Mouse (Mus musculus) small intestine, adult 2 months (tissue): Measurements from ENCODE around the gene Carmil3. TPM values are rescaled to one million over a fixed set of nuclear protein-coding genes. Genes with fewer than 3 reads are reported as not detected.

Source experiments
- H3K27ac ChIP-seq: fragments of 200-500 bp; 2 replicates; pipeline ENCODE4 v1.5.1; 2012; ENCODE audit warnings: low read depth, low read length, control low read depth, inconsistent platforms; ENCODE audit not compliant: insufficient read depth
- H3K27me3 ChIP-seq: fragments of 200-500 bp; 2 replicates; pipeline ENCODE4 v1.6.1; 2012; ENCODE audit warnings: mild to moderate bottlenecking, moderate library complexity, low read length, inconsistent platforms; ENCODE audit not compliant: control insufficient read depth, insufficient read depth
- H3K36me3 ChIP-seq: fragments of 200-500 bp; 2 replicates; pipeline ENCODE4 v1.6.1; 2012; ENCODE audit warnings: mild to moderate bottlenecking, low read length, control low read depth, inconsistent platforms; ENCODE audit not compliant: control insufficient read depth, insufficient read depth
- H3K4me1 ChIP-seq: fragments of 200-500 bp; 2 replicates; pipeline ENCODE4 v1.6.1; 2012; ENCODE audit warnings: low read length, inconsistent platforms, mixed read lengths; ENCODE audit not compliant: control insufficient read depth, insufficient read depth, insufficient read length
- H3K4me3 ChIP-seq: fragments of 200-500 bp; 2 replicates; pipeline ENCODE4 v1.5.1; 2012; ENCODE audit warnings: low read depth, mild to moderate bottlenecking, control low read depth, inconsistent platforms, low read length, moderate library complexity
- CTCF ChIP-seq: fragments of 200-500 bp; IDR thresholded peaks from 2 replicates; pipeline ENCODE4 v1.5.1; 2012; ENCODE audit warnings: low read depth, mild to moderate bottlenecking, control low read depth, inconsistent platforms, low read length, moderate library complexity, mixed read lengths; ENCODE audit not compliant: insufficient replicate concordance, insufficient read length; ENCODE audit errors: extremely low read depth
- POLR2A ChIP-seq: fragments of 200-500 bp; IDR thresholded peaks from 2 replicates; pipeline ENCODE4 v1.6.1; 2012; ENCODE audit warnings: low read depth, mild to moderate bottlenecking, control low read depth, inconsistent platforms, low read length, moderate library complexity
- WGBS: fragments of 180-500 bp; shearing (Covaris S2); methylation state at CpG from one replicate; pipeline ENCODE4 v1.1.7; 2018; 5-methylcytosine and 5-hydroxymethylcytosine counted together
- polyA plus RNA-seq: library from polyadenylated mRNA; depleted of rRNA; stranded (reverse); fragments of >200 nt; gene quantifications from 2 replicates; pipeline ENCODE4 v1.2.3, GENCODE M21; 2012

Carmil3 gene
- polyA plus RNA-seq, 1 experiment, result 2.0 TPM

GRCm38 (mm10) chr14:55477421-55477820 lies 13.0 kb upstream of the Carmil3 start:
- WGBS, result 97% methylated on average over 1 of the region's 1 CpGs
- Histone ChIP-seq H3K36me3 (peaks cover 7% of the 10 kb centered on the region), H3K27ac (no peak overlapping the region), H3K4me3 (no peak overlapping the region), H3K27me3 (no peaks in the 10 kb centered on the region), H3K4me1 (peaks cover 4% of the 10 kb centered on the region)
- TF ChIP-seq POLR2A, result no peak
- TF ChIP-seq CTCF, result no peak

DNA sequence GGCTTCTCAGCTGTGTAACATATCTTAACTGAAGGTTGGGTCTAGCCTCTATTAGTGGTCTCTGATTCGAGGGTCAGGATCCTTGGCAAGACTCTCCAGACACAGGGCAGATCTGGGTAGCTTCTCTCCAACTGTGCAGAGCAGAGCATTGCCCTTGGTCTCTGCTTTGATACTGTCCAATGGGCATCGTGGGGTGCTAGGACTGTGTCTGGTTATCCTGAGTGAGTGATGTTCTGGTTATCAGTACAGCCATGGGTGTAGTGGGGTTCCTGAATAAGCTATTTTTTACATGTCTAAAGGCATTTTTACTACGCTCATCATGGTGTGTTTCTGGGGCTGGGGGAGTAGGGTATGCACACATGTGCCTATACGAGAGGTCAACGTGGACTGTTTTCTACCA lies 12.6 kb upstream of the Carmil3 start:
- WGBS, result 71% methylated on average over 5 of the region's 5 CpGs
- Histone ChIP-seq H3K4me1 (peaks cover 4% of the 10 kb centered on the region), H3K36me3 (peaks cover 7% of the 10 kb centered on the region), H3K27ac (peak overlapping the region; percentile 97; the same call in 1 of the 2 replicates), H3K4me3 (no peak overlapping the region), H3K27me3 (no peaks in the 10 kb centered on the region)
- TF ChIP-seq POLR2A (no peak), CTCF (no peak)

GRCm38 (mm10) chr14:55478651-55479599 lies 11.5 kb upstream of the Carmil3 start, which contains the start of gene Dhrs4:
Gene Dhrs4 (plus strand): TSS chr14:55478758.
- peaks cover 8% of the 10 kb centered on the region for H3K36me3 ChIP-seq
- WGBS, result under 1% methylated on average over 38 of the region's 38 CpGs
- TF ChIP-seq POLR2A, result peak; percentile 36; the same call in 1 of the 2 replicates
- TF ChIP-seq CTCF, result peak; percentile 74

GRCm38 (mm10) chr14:55479629-55480028 lies 10.8 kb upstream of the Carmil3 start:
- peaks cover 13% of the 10 kb centered on the region for H3K36me3 ChIP-seq
- no peaks in the 10 kb centered on the region for H3K27me3 ChIP-seq
- no peak for TF ChIP-seq CTCF
- no peak for TF ChIP-seq POLR2A
- H3K4me1 ChIP-seq, result peaks cover 4% of the 10 kb centered on the region
- peak overlapping the region; percentile 33 for H3K4me3 ChIP-seq
- 40% methylated on average over 10 of the region's 10 CpGs for WGBS
- no peak overlapping the region for H3K27ac ChIP-seq

More at GRCm38 (mm10) chr14:55478651-55479599, 11.5 kb upstream of the Carmil3 start, which contains the start of gene Dhrs4:
- H3K27me3 ChIP-seq, result no peaks in the 10 kb centered on the region
- H3K27ac ChIP-seq, result peak within 1 kb of the TSS; percentile 97
- H3K4me1 ChIP-seq, result peaks cover 4% of the 10 kb centered on the region
- peak within 1 kb of the TSS; percentile 87 for H3K4me3 ChIP-seq

DNA sequence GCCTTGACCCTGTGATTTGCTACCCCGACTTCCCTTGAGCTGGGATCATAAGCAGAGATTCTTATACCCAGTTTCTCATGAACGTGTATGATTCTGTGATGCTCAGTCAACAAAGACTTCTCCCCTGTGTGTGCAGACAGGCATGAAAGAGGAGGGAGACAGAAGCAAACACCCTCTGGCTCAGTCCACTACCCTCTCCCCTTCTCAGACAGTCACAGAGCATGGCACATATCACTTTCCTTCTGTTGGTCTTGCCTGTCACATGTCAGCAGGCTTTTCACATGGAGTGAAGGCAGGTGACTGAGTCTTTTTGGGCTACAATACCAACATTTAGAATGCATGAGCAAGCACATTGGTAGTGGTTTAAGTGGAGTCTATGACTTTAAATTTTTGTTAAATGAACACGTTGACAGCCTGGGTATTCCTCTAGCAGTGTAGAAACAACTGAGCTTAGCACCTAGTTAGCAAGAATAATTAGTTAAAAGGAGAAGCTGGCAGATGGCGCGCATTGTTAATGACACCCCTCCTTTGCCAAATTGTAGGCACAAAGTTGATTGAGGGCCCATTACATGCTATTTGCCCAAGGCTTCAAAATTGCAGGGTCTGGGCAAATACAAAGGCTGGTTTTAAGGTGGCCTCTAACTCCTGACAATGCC lies 5.9 kb upstream of the Carmil3 start:
- Histone ChIP-seq H3K36me3 (peaks cover 29% of the 10 kb centered on the region), H3K4me1 (peaks cover 4% of the 10 kb centered on the region)

GRCm38 (mm10) chr14:55486836-55487235 lies 3.6 kb upstream of the Carmil3 start:
- Histone ChIP-seq H3K27me3 (peaks cover 9% of the 10 kb centered on the region; the same call in 1 of the 2 replicates), H3K27ac (no peak overlapping the region), H3K36me3 (peaks cover 22% of the 10 kb centered on the region), H3K4me3 (no peak overlapping the region), H3K4me1 (peaks cover 5% of the 10 kb centered on the region; the same call in 1 of the 2 replicates)
- 87% methylated on average over 8 of the region's 8 CpGs for WGBS
- TF ChIP-seq CTCF (no peak), POLR2A (no peak)

More for the DNA sequence above, 5.9 kb upstream of the Carmil3 start:
- Histone ChIP-seq H3K27ac (no peak overlapping the region), H3K4me3 (no peak overlapping the region), H3K27me3 (no peaks in the 10 kb centered on the region)
- TF ChIP-seq POLR2A (no peak), CTCF (no peak)
- WGBS, result 86% methylated on average over 5 of the region's 5 CpGs

GRCm38 (mm10) chr14:55491291-55491833 lies 911 bp downstream of the Carmil3 start:
- H3K4me3 ChIP-seq, result peak overlapping the region; percentile 73
- peaks cover 5% of the 10 kb centered on the region; the same call in 1 of the 2 replicates for H3K4me1 ChIP-seq
- no peak overlapping the region for H3K27ac ChIP-seq
- WGBS, result 1% methylated on average over 30 of the region's 30 CpGs
- H3K36me3 ChIP-seq, result peaks cover 11% of the 10 kb centered on the region; the same call in 1 of the 2 replicates
- no peak for TF ChIP-seq CTCF
- TF ChIP-seq POLR2A, result no peak
- H3K27me3 ChIP-seq, result peaks cover 9% of the 10 kb centered on the region; the same call in 1 of the 2 replicates
